Mouse (Mus musculus) ovary, postnatal 14 days (tissue): ENCODE data around the gene Zbtb20.

Experiments used
- DNase-seq: peaks from one replicate; pipeline ENCODE4 v3.0.0; 2022; ENCODE audit warnings: low spot score

Zbtb20 gene

GRCm38 (mm10) chr16:43454370-43454934 is 578.8 kb downstream of the Zbtb20 start:
- no peak for DNase-seq

- no peak for DNase-seq
Observed at GRCm38 (mm10) chr16:43456446-43457172, 580.9 kb downstream of the Zbtb20 start.

- DNase-seq: no peak
Observed at GRCm38 (mm10) chr16:43457814-43458213, 582.1 kb downstream of the Zbtb20 start.

GRCm38 (mm10) chr16:43458726-43459223 is 583.1 kb downstream of the Zbtb20 start:
- no peak for DNase-seq

GRCm38 (mm10) chr16:43461745-43462378 is 586.2 kb downstream of the Zbtb20 start:
- DNase-seq: no peak

GRCm38 (mm10) chr16:43462470-43463455 is 587.1 kb downstream of the Zbtb20 start:
- no peak for DNase-seq

GRCm38 (mm10) chr16:43463684-43464475 is 588.2 kb downstream of the Zbtb20 start:
- DNase-seq: no peak

GRCm38 (mm10) chr16:43464476-43465080 is 588.9 kb downstream of the Zbtb20 start:
- DNase-seq: peak; percentile 50

GRCm38 (mm10) chr16:43465368-43465839 is 589.7 kb downstream of the Zbtb20 start:
- DNase-seq: no peak

- no peak for DNase-seq
Observed at GRCm38 (mm10) chr16:43465921-43466748, 590.5 kb downstream of the Zbtb20 start.

GRCm38 (mm10) chr16:43466749-43467065 is 591.0 kb downstream of the Zbtb20 start:
- DNase-seq: no peak

- no peak for DNase-seq
Observed at GRCm38 (mm10) chr16:43471060-43471459, 595.4 kb downstream of the Zbtb20 start.

- no peak for DNase-seq
Observed at GRCm38 (mm10) chr16:43474941-43475728, 599.5 kb downstream of the Zbtb20 start.

- DNase-seq: no peak
Observed at GRCm38 (mm10) chr16:43476921-43477320, 601.2 kb downstream of the Zbtb20 start.

GRCm38 (mm10) chr16:43478352-43478751 is 602.7 kb downstream of the Zbtb20 start:
- no peak for DNase-seq

- DNase-seq: no peak
Observed at GRCm38 (mm10) chr16:43480532-43480931, 604.9 kb downstream of the Zbtb20 start.

- no peak for DNase-seq
Observed at GRCm38 (mm10) chr16:43482125-43482524, 606.4 kb downstream of the Zbtb20 start.

GRCm38 (mm10) chr16:43482738-43483137 is 607.1 kb downstream of the Zbtb20 start:
- DNase-seq: no peak

- no peak for DNase-seq
Observed at GRCm38 (mm10) chr16:43484400-43484799, 608.7 kb downstream of the Zbtb20 start.
